Mouse (Mus musculus): ENCODE data around the gene 4930402F06Rik.

- TF ChIP-seq POLR2A (IDR thresholded peaks at IDR 0.05; ENCODE audit: borderline replicate concordance, insufficient read depth, low read length) (no peak), CTCF (IDR thresholded peaks at IDR 0.05; ENCODE audit: borderline replicate concordance, insufficient read depth, low read depth, low read length) (no peak)
Measured at GRCm38 (mm10) chr2:35338036-35338435, 58.9 kb downstream of the 4930402F06Rik start.

Data from cerebellum, adult 2 months (tissue).